Mouse (Mus musculus): ENCODE measurements around the gene Dock4.

Dock4 gene

GRCm38 (mm10) chr12:40655861-40656260 is 210.1 kb downstream of the Dock4 start:
- DNase-seq (ENCODE audit: low read depth) = no peak

DNA sequence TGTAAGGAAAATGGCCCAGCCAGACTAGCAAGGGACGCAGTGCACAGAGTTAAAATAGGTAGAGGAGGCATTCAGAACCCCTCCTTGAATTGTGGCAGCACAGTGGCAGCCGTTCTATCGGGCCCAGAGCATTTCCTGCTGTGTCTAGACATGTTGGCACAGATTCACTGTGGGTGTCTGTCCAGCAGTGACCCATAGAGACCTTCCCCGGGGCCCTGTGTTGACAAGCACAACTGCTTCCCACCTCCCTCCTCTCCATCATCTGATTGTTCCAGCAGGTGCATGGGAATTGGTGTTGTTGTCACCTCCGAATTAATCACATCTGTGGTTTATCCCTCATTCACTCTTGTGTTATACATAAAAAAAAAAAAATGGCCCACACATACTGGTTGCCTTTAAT is 210.7 kb downstream of the Dock4 start:
- no peak for DNase-seq (ENCODE audit: low read depth)

GRCm38 (mm10) chr12:40657229-40657885 is 211.6 kb downstream of the Dock4 start:
- DNase-seq (ENCODE audit: low read depth) = no peak

DNA sequence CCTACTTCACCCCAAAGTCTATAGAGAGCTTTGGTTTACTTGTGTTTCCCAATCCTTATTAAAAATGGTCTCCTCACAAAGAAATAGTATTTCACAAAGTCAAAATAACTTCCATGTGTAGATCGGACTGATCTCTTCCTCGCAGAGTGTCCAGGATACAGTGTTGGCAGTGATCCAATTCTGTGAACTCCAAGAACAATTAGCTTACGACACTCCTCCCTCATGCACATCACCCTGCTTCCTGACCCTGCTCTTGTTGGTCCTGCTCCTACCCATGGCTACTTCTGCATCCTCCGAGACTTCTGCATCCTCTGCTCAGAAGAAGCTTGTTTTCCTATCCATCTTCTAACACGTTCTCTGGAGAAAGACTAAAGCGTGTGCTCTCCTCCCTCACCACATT is 213.9 kb downstream of the Dock4 start:
- no peak for DNase-seq (ENCODE audit: low read depth)

- DNase-seq (ENCODE audit: low read depth) = no peak
Observed at GRCm38 (mm10) chr12:40669460-40669859, 223.7 kb downstream of the Dock4 start.

- no peak for DNase-seq (ENCODE audit: low read depth)
Observed at GRCm38 (mm10) chr12:40670766-40671165, 225.0 kb downstream of the Dock4 start.

- DNase-seq (ENCODE audit: low read depth) = no peak
Observed at GRCm38 (mm10) chr12:40679713-40680112, 234.0 kb downstream of the Dock4 start.

DNA sequence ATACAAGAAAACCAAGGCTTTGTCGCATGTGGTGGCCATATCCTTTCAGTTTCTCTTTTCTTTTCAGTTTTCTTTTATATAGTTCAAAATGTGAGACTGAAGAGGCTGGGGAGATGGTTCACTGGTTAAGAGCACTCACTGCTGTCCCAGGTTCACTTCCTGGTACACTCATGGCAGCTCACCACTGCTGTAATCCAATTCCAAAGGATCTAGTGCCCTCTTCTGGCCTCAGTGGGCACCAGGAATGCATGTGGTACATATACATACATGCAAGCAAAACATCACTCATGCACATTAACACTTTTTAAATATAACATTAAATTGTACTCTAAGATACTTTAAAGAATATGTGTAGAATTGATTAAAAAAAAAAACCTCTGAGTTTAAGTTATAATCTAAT is 234.8 kb downstream of the Dock4 start:
- DNase-seq (ENCODE audit: low read depth) = no peak

DNA sequence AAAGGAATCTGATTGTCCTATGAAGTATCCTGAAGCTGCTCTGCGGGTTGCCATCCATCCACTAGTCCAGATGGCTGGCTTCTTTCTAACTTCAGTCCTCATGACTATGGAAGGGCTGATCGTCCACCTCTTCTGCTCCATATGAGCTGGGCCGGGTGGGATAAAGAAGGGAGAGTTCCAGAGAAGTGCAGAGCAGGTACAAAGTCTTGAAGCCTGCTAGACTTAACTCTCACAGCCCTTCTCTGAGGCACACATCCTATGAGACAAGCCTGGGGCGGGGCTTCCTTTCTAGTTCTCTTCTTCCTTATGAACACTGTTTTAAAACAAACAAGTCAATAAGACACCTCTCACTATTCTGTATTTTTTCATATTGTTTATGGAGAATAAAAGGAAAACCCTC is 245.7 kb downstream of the Dock4 start:
- DNase-seq (ENCODE audit: low read depth) = no peak

- no peak for DNase-seq (ENCODE audit: low read depth)
Observed at GRCm38 (mm10) chr12:40694082-40694721, 248.4 kb downstream of the Dock4 start.

DNA sequence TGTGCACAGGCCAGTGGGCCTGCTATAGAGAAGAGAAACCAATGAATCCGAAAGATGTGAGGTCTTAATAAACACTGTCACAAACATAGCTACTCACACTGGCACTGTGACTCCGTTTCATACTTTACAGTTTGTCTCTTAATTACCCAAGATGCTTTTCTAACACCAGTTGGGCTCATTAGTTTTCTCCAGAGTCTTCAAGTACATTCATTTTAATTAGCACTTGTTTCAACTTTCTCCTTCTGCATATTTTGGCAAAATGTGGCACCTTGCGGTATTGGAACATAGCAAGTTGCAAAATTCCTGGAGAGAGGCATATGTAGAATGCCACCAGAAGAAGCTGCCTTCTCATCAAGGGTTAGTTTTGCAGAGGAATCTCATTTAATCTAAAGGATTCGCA is 252.6 kb downstream of the Dock4 start:
- DNase-seq (ENCODE audit: low read depth) = no peak

DNA sequence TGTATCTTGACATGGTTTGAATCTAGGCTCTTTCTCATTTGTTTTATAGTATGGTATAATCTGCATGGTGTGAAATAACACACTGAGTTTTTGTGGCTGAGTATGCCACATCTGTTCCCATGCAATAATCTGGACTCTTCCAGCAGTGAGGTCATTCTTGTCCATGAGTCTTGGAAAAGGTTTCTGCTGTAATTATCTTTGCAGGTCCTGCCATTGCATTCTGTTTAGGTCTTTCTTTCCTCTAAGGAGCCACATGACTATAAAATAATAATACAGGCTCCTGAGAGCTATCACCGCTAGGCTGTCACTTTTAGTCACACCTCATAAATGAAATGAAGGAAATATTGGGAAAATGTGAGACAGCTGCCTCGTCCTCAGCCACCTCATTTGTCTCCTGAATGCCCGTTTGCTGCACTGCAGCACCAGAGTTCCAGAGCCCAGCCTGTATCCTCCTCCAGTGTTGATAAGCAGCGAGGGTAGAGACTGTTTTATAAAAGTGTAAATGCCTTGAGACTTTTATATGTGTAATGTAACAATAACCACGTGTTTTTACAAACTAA is 256.6 kb downstream of the Dock4 start:
- DNase-seq (ENCODE audit: low read depth) = no peak

- DNase-seq (ENCODE audit: low read depth) = no peak
Observed at GRCm38 (mm10) chr12:40704296-40704695, 258.5 kb downstream of the Dock4 start.

GRCm38 (mm10) chr12:40707108-40707507 is 261.4 kb downstream of the Dock4 start:
- no peak for DNase-seq (ENCODE audit: low read depth)

GRCm38 (mm10) chr12:40709094-40709493 is 263.3 kb downstream of the Dock4 start:
- DNase-seq (ENCODE audit: low read depth) = no peak

DNA sequence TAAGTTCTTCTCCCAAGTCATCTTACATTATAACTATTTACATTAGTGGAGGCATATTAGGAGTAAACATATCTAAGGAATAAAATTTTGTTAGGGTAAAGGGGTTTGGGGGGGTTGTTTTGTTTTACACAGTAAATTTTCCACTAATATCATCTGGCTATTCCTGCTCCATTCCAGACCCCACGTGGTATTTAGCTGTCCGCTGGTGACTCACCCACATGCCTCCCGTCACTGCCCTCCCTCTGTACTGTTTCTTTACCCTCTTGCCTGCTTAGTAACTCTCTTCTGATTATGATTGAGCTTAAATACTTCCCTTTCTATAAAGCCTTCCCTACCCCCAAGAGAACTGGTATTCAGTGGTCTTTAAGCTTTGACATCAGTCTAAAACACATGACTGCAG is 266.5 kb downstream of the Dock4 start:
- DNase-seq (ENCODE audit: low read depth) = peak; percentile 19

DNA sequence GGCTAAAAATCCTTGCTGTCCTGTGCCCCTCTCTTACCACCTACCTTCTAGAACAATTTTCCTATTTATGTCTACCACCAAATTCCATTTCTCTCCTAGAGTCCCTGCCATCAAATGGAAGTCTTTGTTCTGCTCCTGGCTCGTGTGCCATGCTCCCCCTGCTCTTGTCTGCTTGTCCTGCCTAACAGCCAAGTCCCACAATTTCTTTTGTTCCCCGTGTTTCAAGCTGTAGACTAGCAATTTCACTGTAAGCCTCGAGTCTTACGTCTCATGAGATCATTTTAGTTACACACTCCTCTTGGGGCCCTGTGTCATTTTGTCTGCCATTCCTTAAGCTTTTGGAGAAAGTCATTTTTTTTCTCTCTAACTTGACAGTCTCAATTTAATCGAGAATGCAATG is 268.5 kb downstream of the Dock4 start:
- no peak for DNase-seq (ENCODE audit: low read depth)

DNA sequence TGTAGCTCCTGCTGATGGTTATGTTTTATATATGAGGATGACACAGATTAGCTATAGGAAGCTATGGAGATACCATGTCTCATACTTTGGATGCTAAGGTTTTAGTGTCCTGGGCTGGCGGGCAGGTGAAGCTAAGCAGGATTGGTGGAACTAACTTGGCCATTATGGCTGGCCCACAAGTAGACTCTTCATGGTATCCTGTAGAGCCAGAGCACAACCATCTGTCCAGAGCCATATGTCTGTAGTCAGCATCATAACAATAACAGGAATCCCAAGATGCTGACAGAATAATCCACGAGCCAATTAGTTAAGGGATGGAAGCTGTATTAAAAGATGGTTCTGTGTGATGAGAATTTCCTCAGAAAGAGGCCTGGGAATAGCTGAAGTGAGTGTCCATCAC is 269.4 kb downstream of the Dock4 start:
- DNase-seq (ENCODE audit: low read depth) = no peak

- no peak for DNase-seq (ENCODE audit: low read depth)
Observed at GRCm38 (mm10) chr12:40728373-40728772, 282.6 kb downstream of the Dock4 start.

DNA sequence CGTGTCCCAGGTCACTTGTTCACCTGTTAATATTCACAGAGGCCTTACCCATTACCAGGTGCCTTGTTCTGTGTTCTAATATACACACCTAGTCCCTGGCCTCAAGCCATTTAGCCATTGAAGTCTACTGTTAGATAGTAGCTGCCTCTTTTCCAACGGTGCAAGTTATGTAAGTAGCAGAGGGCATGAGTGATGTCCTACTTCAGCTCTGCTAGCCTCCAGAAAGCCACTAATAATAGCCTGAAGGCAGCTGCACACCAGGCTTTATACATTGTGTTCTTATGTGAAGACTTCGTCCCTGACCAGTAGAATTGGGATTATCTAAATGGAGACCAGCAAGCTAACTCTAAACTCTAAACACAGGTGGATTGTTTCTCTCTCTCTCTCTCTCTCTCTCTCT is 285.0 kb downstream of the Dock4 start:
- no peak for DNase-seq (ENCODE audit: low read depth)

GRCm38 (mm10) chr12:40745501-40745900 is 299.7 kb downstream of the Dock4 start:
- no peak for DNase-seq (ENCODE audit: low read depth)

DNA sequence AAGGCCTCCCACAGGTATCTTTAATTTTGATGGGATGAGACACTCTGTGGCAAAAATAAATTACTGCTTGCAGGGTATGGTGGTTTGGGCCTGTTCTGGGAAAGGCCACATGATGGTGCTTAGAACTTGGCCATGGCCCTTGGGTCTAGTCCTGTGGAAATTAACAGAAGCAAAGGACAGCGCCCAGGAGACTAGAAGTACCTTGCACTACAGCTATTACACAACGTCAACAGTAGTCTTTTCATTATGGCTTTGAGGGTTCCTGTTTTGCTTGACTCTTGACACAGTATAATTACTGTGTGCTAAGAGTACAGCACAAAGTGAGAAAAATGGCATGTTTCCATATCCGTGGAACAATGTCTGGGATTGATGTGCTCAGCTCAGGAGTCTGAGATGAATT is 300.3 kb downstream of the Dock4 start:
- DNase-seq (ENCODE audit: low read depth) = no peak

DNA sequence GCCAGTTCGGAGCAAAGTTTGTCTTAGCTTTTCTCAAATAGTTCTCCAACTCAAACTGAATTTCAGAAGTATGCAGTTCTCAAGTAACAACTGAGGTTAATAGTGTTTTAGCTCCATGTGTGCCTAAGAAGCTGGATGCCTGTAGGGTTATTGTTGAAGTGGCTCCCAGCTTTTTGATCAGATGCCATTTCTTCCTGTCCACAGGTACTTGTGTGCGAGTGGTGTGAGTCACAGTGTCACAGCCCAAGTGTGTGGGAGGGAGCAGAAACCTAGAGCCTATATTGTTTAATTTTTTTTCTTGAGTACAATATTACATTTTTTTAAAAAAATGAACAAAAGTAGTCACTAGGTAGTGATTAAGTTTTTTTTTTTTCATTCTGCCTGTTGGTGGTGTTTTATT is 313.5 kb downstream of the Dock4 start:
- no peak for DNase-seq (ENCODE audit: low read depth)

All from fibroblast of lung, adult 2 months (primary cell).